Mouse (Mus musculus): ENCODE results near the gene Clrn2.

The Clrn2 gene

GRCm38 (mm10) chr5:45510071-45510470 lies 56.5 kb downstream of the Clrn2 start:
- DNase-seq (ENCODE audit: low spot score in 2 of 2) = no peak

GRCm38 (mm10) chr5:45512908-45513307 lies 59.4 kb downstream of the Clrn2 start:
- DNase-seq (ENCODE audit: low spot score in 2 of 2) = no peak

GRCm38 (mm10) chr5:45513511-45513910 lies 60.0 kb downstream of the Clrn2 start:
- DNase-seq (ENCODE audit: low spot score in 2 of 2) = no peak
